1 mouse cellular context compared by ENCODE assay signal in genomic region chr14:73333880-73334279, GRCm38 (mm10).
TF ChIP-seq lines count a peak whose summit lies in the region.

No protein-coding gene starts in this region.

TF ChIP-seq in CH12.LX, 34 proteins besides CTCF, POLR2A, EP300 and RAD21 (continued from another document):
- TF ChIP-seq TBP (conservative IDR thresholded peaks at IDR 0.05; ENCODE audit: low read depth, low read length) = peak; percentile 74; the same call in 1 of the 2 replicates
- peak; percentile 13; the same call in 1 of the 2 replicates for TF ChIP-seq ELF1 (IDR thresholded peaks at IDR 0.05; ENCODE audit: low read depth, low read length)
- TF ChIP-seq MEF2A (IDR thresholded peaks at IDR 0.05; ENCODE audit: borderline replicate concordance, low read depth, low read length) = peak; percentile 89
- TF ChIP-seq GABPA (IDR thresholded peaks at IDR 0.05; ENCODE audit: insufficient replicate concordance, low read depth, low read length) = no peak
- 0 out of 2 replicates have a peak, but pooled peaks have one; percentile 29 for TF ChIP-seq JUN (IDR thresholded peaks at IDR 0.05; ENCODE audit: insufficient read depth, low read depth, low read length)
- TF ChIP-seq MYC (IDR thresholded peaks at IDR 0.05; ENCODE audit: low read depth, low read length) = peak; percentile 73
- peak; percentile 55; the same call in 1 of the 2 replicates for TF ChIP-seq TCF12 (IDR thresholded peaks at IDR 0.05; ENCODE audit: low read depth, low read length)
- TF ChIP-seq KAT2A (IDR thresholded peaks at IDR 0.05; ENCODE audit: insufficient replicate concordance, low read length) = no peak
